Mouse (Mus musculus): ENCODE data around the gene Sbp. TPM values are rescaled to one million over a fixed set of nuclear protein-coding genes. Genes with fewer than 3 reads are reported as not detected.
A peak's percentile ranks its signal among the peaks of the same experiment; 100 is the strongest.

The Sbp gene
- polyA plus RNA-seq, 2 experiments: not detected

DNA sequence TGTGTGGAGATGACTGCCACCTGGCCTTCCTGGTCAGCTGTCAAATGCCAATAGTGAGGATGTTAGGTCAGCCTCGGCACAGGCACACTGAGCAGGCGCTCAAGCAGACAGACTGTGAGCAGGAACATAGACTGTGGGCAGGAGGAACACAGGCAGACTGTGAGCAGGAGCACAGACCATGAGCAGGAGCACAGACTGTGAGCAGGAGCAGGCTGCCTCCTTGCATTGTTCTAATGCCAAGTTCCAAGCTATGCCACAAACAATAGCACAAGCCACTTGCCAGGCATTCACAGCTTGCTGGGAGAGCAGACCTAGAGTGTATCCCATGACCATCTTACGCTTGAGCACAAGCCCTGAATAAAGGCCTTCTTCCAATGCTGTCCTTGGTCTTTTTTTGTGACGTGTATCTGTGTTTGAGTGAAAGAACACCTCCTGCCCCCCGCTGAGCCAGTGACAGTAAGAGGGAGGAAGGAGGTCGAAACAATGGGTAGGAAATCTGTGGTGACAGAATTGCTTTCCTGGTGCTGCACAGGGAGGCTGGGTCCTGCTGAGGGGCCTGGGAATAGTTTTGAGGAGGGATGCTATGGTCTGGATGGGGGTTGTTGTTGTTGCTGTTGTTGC is 24.4 kb downstream of the Sbp start:
- no peaks in the 10 kb centered on the region; a peak in 1 of 4 replicates for H3K4me1 ChIP-seq (replicated peaks; ENCODE audit: control insufficient read depth in 2 of 2, insufficient read depth in 2 of 2, low read length in 1 of 2)
- no peaks in the 10 kb centered on the region for H3K9me3 ChIP-seq (ENCODE audit: control insufficient read depth, low read length)
- no peak for TF ChIP-seq CTCF (IDR thresholded peaks at IDR 0.05; ENCODE audit: low read depth)
- TF ChIP-seq EP300 (IDR thresholded peaks at IDR 0.05; ENCODE audit: low read depth): no peak
- no peak for ATAC-seq (ENCODE audit: insufficient read depth)
- no peak overlapping the region for H3K4me2 ChIP-seq (ENCODE audit: low read depth)
- H3K27ac ChIP-seq: no peak overlapping the region
- no peaks in the 10 kb centered on the region for H3K36me3 ChIP-seq (replicated peaks; ENCODE audit: control insufficient read depth, insufficient read depth, low read depth)
- no peak overlapping the region for H3K4me3 ChIP-seq (ENCODE audit: insufficient read depth in 1 of 2, low read depth in 2 of 2, low read length in 2 of 2)
- DNase-seq (ENCODE audit: low read depth in 3 of 3, low spot score in 3 of 3): no peak
- WGBS (ENCODE audit: insufficient replicate concordance): 29% methylated on average over 6 of the region's 6 CpGs
- no peaks in the 10 kb centered on the region for H3K27me3 ChIP-seq (ENCODE audit: control insufficient read depth, insufficient read depth, low read length)
- H3K9ac ChIP-seq (replicated peaks): no peak overlapping the region

GRCm38 (mm10) chr17:23966658-23967401 is 25.4 kb downstream of the Sbp start:
- Histone ChIP-seq H3K4me2 (ENCODE audit: low read depth) (no peak overlapping the region), H3K4me3 (ENCODE audit: insufficient read depth in 1 of 2, low read depth in 2 of 2, low read length in 2 of 2) (no peak overlapping the region), H3K9ac (replicated peaks) (no peak overlapping the region), H3K27ac (no peak overlapping the region), H3K36me3 (replicated peaks; ENCODE audit: control insufficient read depth, insufficient read depth, low read depth) (no peaks in the 10 kb centered on the region), H3K4me1 (replicated peaks; ENCODE audit: control insufficient read depth in 2 of 2, insufficient read depth in 2 of 2, low read length in 1 of 2) (no peaks in the 10 kb centered on the region; a peak in 1 of 4 replicates), H3K9me3 (ENCODE audit: control insufficient read depth, low read length) (no peaks in the 10 kb centered on the region), H3K27me3 (ENCODE audit: control insufficient read depth, insufficient read depth, low read length) (no peaks in the 10 kb centered on the region)
- TF ChIP-seq EP300 (IDR thresholded peaks at IDR 0.05; ENCODE audit: low read depth) (no peak), CTCF (IDR thresholded peaks at IDR 0.05; ENCODE audit: low read depth) (no peak)
- DNase-seq (ENCODE audit: low read depth in 3 of 3, low spot score in 3 of 3): peak in 1 of 3 experiments; percentile 28
- WGBS (ENCODE audit: insufficient replicate concordance): 32% methylated on average over 10 of the region's 10 CpGs
- ATAC-seq (ENCODE audit: insufficient read depth): no peak

GRCm38 (mm10) chr17:23968780-23969179 is 27.3 kb downstream of the Sbp start:
- H3K9me3 ChIP-seq (ENCODE audit: control insufficient read depth, low read length): no peaks in the 10 kb centered on the region
- H3K9ac ChIP-seq (replicated peaks): no peak overlapping the region
- 22% methylated on average over 2 of the region's 2 CpGs for WGBS (ENCODE audit: insufficient replicate concordance)
- H3K4me2 ChIP-seq (ENCODE audit: low read depth): no peak overlapping the region
- ATAC-seq (ENCODE audit: insufficient read depth) (no peak), DNase-seq (ENCODE audit: low read depth in 3 of 3, low spot score in 3 of 3) (no peak)
- TF ChIP-seq EP300 (IDR thresholded peaks at IDR 0.05; ENCODE audit: low read depth): no peak
- TF ChIP-seq CTCF (IDR thresholded peaks at IDR 0.05; ENCODE audit: low read depth): peak; percentile 41
- H3K27me3 ChIP-seq (ENCODE audit: control insufficient read depth, insufficient read depth, low read length): no peaks in the 10 kb centered on the region
- H3K4me3 ChIP-seq (ENCODE audit: insufficient read depth in 1 of 2, low read depth in 2 of 2, low read length in 2 of 2): no peak overlapping the region
- H3K4me1 ChIP-seq (replicated peaks; ENCODE audit: control insufficient read depth in 2 of 2, insufficient read depth in 2 of 2, low read length in 1 of 2): no peaks in the 10 kb centered on the region; a peak in 1 of 4 replicates
- H3K27ac ChIP-seq: no peak overlapping the region
- H3K36me3 ChIP-seq (replicated peaks; ENCODE audit: control insufficient read depth, insufficient read depth, low read depth): no peaks in the 10 kb centered on the region

DNA sequence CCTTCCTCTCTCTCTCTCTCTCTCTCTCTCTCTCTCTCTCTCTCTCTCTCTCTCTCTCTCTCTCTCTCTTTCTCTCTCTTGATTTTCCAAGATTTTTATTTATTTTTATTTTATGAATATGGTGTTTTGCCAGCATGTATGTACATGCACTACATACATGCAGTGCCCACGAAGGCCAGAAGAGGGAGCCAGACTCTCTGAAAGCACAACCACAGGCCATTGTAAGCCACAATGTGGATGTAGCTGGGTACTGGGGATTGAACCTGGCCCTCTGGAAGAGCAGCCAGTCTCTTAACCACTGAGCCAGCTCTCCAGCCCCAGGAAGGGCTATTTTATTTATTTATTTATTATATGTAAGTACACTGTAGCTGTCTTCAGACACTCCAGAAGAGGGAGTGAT is 27.8 kb downstream of the Sbp start:
- Histone ChIP-seq H3K27ac (no peak overlapping the region), H3K36me3 (replicated peaks; ENCODE audit: control insufficient read depth, insufficient read depth, low read depth) (no peaks in the 10 kb centered on the region), H3K4me1 (replicated peaks; ENCODE audit: control insufficient read depth in 2 of 2, insufficient read depth in 2 of 2, low read length in 1 of 2) (no peaks in the 10 kb centered on the region; a peak in 1 of 4 replicates), H3K9me3 (ENCODE audit: control insufficient read depth, low read length) (no peaks in the 10 kb centered on the region), H3K4me3 (ENCODE audit: insufficient read depth in 1 of 2, low read depth in 2 of 2, low read length in 2 of 2) (no peak overlapping the region), H3K9ac (replicated peaks) (no peak overlapping the region), H3K27me3 (ENCODE audit: control insufficient read depth, insufficient read depth, low read length) (no peaks in the 10 kb centered on the region), H3K4me2 (ENCODE audit: low read depth) (no peak overlapping the region)
- DNase-seq (ENCODE audit: low read depth in 3 of 3, low spot score in 3 of 3): peak; percentile 29 to 35 (median 31)
- TF ChIP-seq CTCF (IDR thresholded peaks at IDR 0.05; ENCODE audit: low read depth): peak; percentile 83
- TF ChIP-seq EP300 (IDR thresholded peaks at IDR 0.05; ENCODE audit: low read depth): no peak
- WGBS (ENCODE audit: insufficient replicate concordance): 0% methylated on average over 1 of the region's 1 CpGs
- ATAC-seq (ENCODE audit: insufficient read depth): no peak

DNA sequence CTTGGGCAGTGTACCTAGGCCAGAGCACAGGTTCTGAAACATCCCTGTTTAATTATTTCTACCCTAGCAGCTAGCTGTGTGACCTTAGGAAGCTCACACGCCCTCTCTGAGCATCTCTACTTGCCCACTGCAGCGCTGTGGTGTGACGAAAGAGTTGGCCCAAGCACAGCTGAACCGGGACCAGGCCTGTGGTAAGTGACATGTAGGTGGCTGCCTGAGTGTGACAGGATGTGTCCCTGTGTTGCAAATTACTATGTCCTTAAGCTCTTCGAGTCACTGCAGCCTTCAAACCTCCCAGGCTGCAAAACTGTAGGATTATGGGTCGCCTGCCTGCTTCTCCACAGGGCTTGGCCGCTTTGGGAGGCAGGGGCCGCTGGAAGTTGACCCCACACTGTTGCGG is 29.8 kb downstream of the Sbp start:
- H3K36me3 ChIP-seq (replicated peaks; ENCODE audit: control insufficient read depth, insufficient read depth, low read depth): no peaks in the 10 kb centered on the region
- H3K4me2 ChIP-seq (ENCODE audit: low read depth): no peak overlapping the region
- no peaks in the 10 kb centered on the region for H3K9me3 ChIP-seq (ENCODE audit: control insufficient read depth, low read length)
- TF ChIP-seq CTCF (IDR thresholded peaks at IDR 0.05; ENCODE audit: low read depth): no peak
- TF ChIP-seq EP300 (IDR thresholded peaks at IDR 0.05; ENCODE audit: low read depth): no peak
- 61% methylated on average over 9 of the region's 9 CpGs for WGBS (ENCODE audit: insufficient replicate concordance)
- no peak overlapping the region for H3K27ac ChIP-seq
- DNase-seq (ENCODE audit: low read depth in 3 of 3, low spot score in 3 of 3) (no peak), ATAC-seq (ENCODE audit: insufficient read depth) (no peak)
- H3K4me1 ChIP-seq (replicated peaks; ENCODE audit: control insufficient read depth in 2 of 2, insufficient read depth in 2 of 2, low read length in 1 of 2): no peaks in the 10 kb centered on the region; a peak in 1 of 4 replicates
- no peaks in the 10 kb centered on the region for H3K27me3 ChIP-seq (ENCODE audit: control insufficient read depth, insufficient read depth, low read length)
- no peak overlapping the region for H3K9ac ChIP-seq (replicated peaks)
- no peak overlapping the region for H3K4me3 ChIP-seq (ENCODE audit: insufficient read depth in 1 of 2, low read depth in 2 of 2, low read length in 2 of 2)
